Mouse (Mus musculus) CH12.LX (cell line): ENCODE data around the gene Opn4. TPM values are rescaled to one million over a fixed set of nuclear protein-coding genes. Genes with fewer than 3 reads are reported as not detected.

Source experiments
- DNase-seq: peaks from one replicate; pipeline ENCODE4 v3.0.0-alpha.2; 2013; ENCODE audit errors: extremely low read depth
- H3K27ac ChIP-seq: 2 replicates; pipeline ENCODE4 v1.5.1; 2012; ENCODE audit warnings: low read depth, mild to moderate bottlenecking, control low read depth, moderate library complexity; ENCODE audit not compliant: insufficient read depth
- H3K27me3 ChIP-seq: replicated peaks from 2 replicates; pipeline ENCODE3; 2012; ENCODE audit warnings: inconsistent platforms
- H3K36me3 ChIP-seq, 2 experiments: replicated peaks in 1 of 2; 2 replicates each; pipeline versions ENCODE3 to v1.6.1; 2012; ENCODE audit warnings: inconsistent platforms in 1 of 2, low read length in 1 of 2, mild to moderate bottlenecking in 1 of 2, mixed read lengths in 1 of 2, moderate library complexity in 1 of 2; ENCODE audit not compliant: control insufficient read depth in 1 of 2, insufficient read depth in 1 of 2
- H3K4me1 ChIP-seq, 2 experiments: 2 replicates each; pipeline ENCODE4 v1.6.1; 2012; ENCODE audit warnings: inconsistent platforms in 1 of 2, moderate library complexity in 1 of 2; ENCODE audit not compliant: insufficient read depth in 2 of 2, control insufficient read depth in 1 of 2
- H3K4me2 ChIP-seq: 2 replicates; pipeline ENCODE4 v1.6.1; 2012; ENCODE audit warnings: low read depth, mild to moderate bottlenecking, control low read depth; ENCODE audit not compliant: poor library complexity, insufficient read depth, severe bottlenecking
- H3K4me3 ChIP-seq, 3 experiments: fragments of 150-350 bp in 1 of 3; sonication (generic) in 1 of 3; replicated peaks in 1 of 3; 2 replicates each; pipeline versions ENCODE3 to v1.5.1; 2011 to 2012; ENCODE audit warnings: low read depth in 2 of 3, low read length in 2 of 3, mild to moderate bottlenecking in 2 of 3, moderate library complexity in 2 of 3, control low read depth in 1 of 3, improper control_type of control experiment in 1 of 3, inconsistent platforms in 1 of 3, mixed read lengths in 1 of 3; ENCODE audit not compliant: poor library complexity in 1 of 3
- H3K79me2 ChIP-seq: replicated peaks from 2 replicates; pipeline ENCODE4 v1.6.1; 2012; ENCODE audit warnings: mild to moderate bottlenecking, moderate library complexity; ENCODE audit not compliant: control insufficient read depth, poor library complexity, insufficient read depth, severe bottlenecking; ENCODE audit errors: extremely low read depth
- H3K9ac ChIP-seq: 2 replicates; pipeline ENCODE4 v1.6.1; 2012; ENCODE audit warnings: low read depth, mild to moderate bottlenecking, control low read depth, moderate library complexity; ENCODE audit not compliant: insufficient read depth
- H3K9me3 ChIP-seq: replicated peaks from 2 replicates; pipeline ENCODE3; 2012; ENCODE audit warnings: low read length, inconsistent platforms, mixed read lengths
- BHLHE40 ChIP-seq: IDR thresholded peaks from 2 replicates; pipeline ENCODE4 v1.6.1; 2011; ENCODE audit warnings: mild to moderate bottlenecking, low read depth, low read length, improper control_type of control experiment
- CHD2 ChIP-seq: IDR thresholded peaks from 2 replicates; pipeline ENCODE4 v1.6.1; 2011; ENCODE audit warnings: low read length, improper control_type of control experiment
- CTCF ChIP-seq, 2 experiments: IDR thresholded peaks in 1 of 2; conservative IDR thresholded peaks in 1 of 2; 2 replicates each; pipeline ENCODE4 v1.5.1; 2011 to 2012; ENCODE audit warnings: low read depth in 2 of 2, low read length in 2 of 2, improper control_type of control experiment in 1 of 2, inconsistent platforms in 1 of 2, mild to moderate bottlenecking in 1 of 2, moderate library complexity in 1 of 2
- E2F4 ChIP-seq: IDR thresholded peaks from 2 replicates; pipeline ENCODE4 v1.6.1; 2011; ENCODE audit warnings: low read depth, low read length, improper control_type of control experiment; ENCODE audit not compliant: insufficient replicate concordance
- ELF1 ChIP-seq: IDR thresholded peaks from 2 replicates; pipeline ENCODE4 v1.6.1; 2014; ENCODE audit warnings: low read depth, mild to moderate bottlenecking, inconsistent platforms, low read length, improper control_type of control experiment
- ETS1 ChIP-seq: conservative IDR thresholded peaks from 2 replicates; pipeline ENCODE4 v1.6.1; 2012; ENCODE audit warnings: low read depth, mild to moderate bottlenecking, inconsistent platforms, low read length, improper control_type of control experiment, moderate library complexity
- JUND ChIP-seq: conservative IDR thresholded peaks from 2 replicates; pipeline ENCODE4 v1.6.1; 2011; ENCODE audit warnings: low read depth, low read length, improper control_type of control experiment
- MAFK ChIP-seq: IDR thresholded peaks from 2 replicates; pipeline ENCODE4 v1.6.1; 2011; ENCODE audit warnings: low read length, improper control_type of control experiment; ENCODE audit not compliant: insufficient replicate concordance
- MAX ChIP-seq: IDR thresholded peaks from 2 replicates; pipeline ENCODE4 v1.6.1; 2011; ENCODE audit warnings: low read length, improper control_type of control experiment
- MAZ ChIP-seq: IDR thresholded peaks from 2 replicates; pipeline ENCODE4 v1.6.1; 2012; ENCODE audit warnings: low read depth, mild to moderate bottlenecking, inconsistent platforms, low read length, improper control_type of control experiment, moderate library complexity
- NELFE ChIP-seq: IDR thresholded peaks from 2 replicates; pipeline ENCODE4 v1.6.1; 2011; ENCODE audit warnings: low read depth, low read length, improper control_type of control experiment
- NRF1 ChIP-seq: IDR thresholded peaks from 2 replicates; pipeline ENCODE4 v1.6.1; 2014; ENCODE audit warnings: low read depth, mild to moderate bottlenecking, inconsistent platforms, low read length, improper control_type of control experiment, moderate library complexity
- PAX5 ChIP-seq: IDR thresholded peaks from 2 replicates; pipeline ENCODE4 v1.6.1; 2012; ENCODE audit warnings: low read length, inconsistent platforms, mixed read lengths
- POLR2AphosphoS2 ChIP-seq: IDR thresholded peaks from 2 replicates; pipeline ENCODE4 v1.6.1; 2011; ENCODE audit warnings: low read depth, low read length, improper control_type of control experiment
- RAD21 ChIP-seq: IDR thresholded peaks from 2 replicates; pipeline ENCODE4 v1.6.1; 2011; ENCODE audit warnings: low read depth, mild to moderate bottlenecking, low read length, improper control_type of control experiment, moderate library complexity
- RCOR1 ChIP-seq: conservative IDR thresholded peaks from 2 replicates; pipeline ENCODE4 v1.6.1; 2012; ENCODE audit warnings: low read depth, mild to moderate bottlenecking, inconsistent platforms, low read length, improper control_type of control experiment
- SIN3A ChIP-seq: IDR thresholded peaks from 2 replicates; pipeline ENCODE4 v1.6.1; 2012; ENCODE audit warnings: low read length, improper control_type of control experiment, inconsistent platforms
- SMC3 ChIP-seq: IDR thresholded peaks from 2 replicates; pipeline ENCODE4 v1.6.1; 2011; ENCODE audit warnings: low read depth, low read length, improper control_type of control experiment
- TBP ChIP-seq: conservative IDR thresholded peaks from 2 replicates; pipeline ENCODE4 v1.6.1; 2011; ENCODE audit warnings: low read depth, low read length, improper control_type of control experiment
- UBTF ChIP-seq: IDR thresholded peaks from 2 replicates; pipeline ENCODE4 v1.6.1; 2012; ENCODE audit warnings: low read depth, mild to moderate bottlenecking, inconsistent platforms, low read length, improper control_type of control experiment, moderate library complexity
- USF2 ChIP-seq: conservative IDR thresholded peaks from 2 replicates; pipeline ENCODE4 v1.6.1; 2011; ENCODE audit warnings: low read depth, low read length, improper control_type of control experiment
- ZC3H11A ChIP-seq: IDR thresholded peaks from 2 replicates; pipeline ENCODE4 v1.6.1; 2012; ENCODE audit warnings: low read depth, mild to moderate bottlenecking, inconsistent platforms, low read length, improper control_type of control experiment
- ZMIZ1 ChIP-seq: IDR thresholded peaks from 2 replicates; pipeline ENCODE4 v1.6.1; 2012; ENCODE audit warnings: low read depth, mild to moderate bottlenecking, inconsistent platforms, low read length, improper control_type of control experiment
- ZNF384 ChIP-seq: IDR thresholded peaks from 2 replicates; pipeline ENCODE4 v1.6.1; 2012; ENCODE audit warnings: low read depth, low read length, improper control_type of control experiment, inconsistent platforms
- dilution Hi-C: fragments of 300-500 bp; cut with MboI; formaldehyde crosslinking; loops from 2 replicates; pipeline ENCODE4 v1.14.3; 2020; ENCODE audit warnings: low sequenced_read_pairs; ENCODE audit not compliant: extremely low pct_unique_long_range_greater_than_20kb, extremely low pct_ligation_motif_present
- in situ Hi-C: fragments of 300-500 bp; cut with MboI; formaldehyde crosslinking; loops from 3 replicates; pipeline ENCODE4 v1.14.3; 2019; ENCODE audit warnings: low sequenced_read_pairs, low pct_ligation_motif_present, low pct_unique_long_range_greater_than_20kb, mixed read lengths
- polyA plus RNA-seq: library from polyadenylated mRNA; unstranded; fragments of >175 nt; gene quantifications from 2 replicates; pipeline ENCODE4 v1.2.1, GENCODE M21; 2012; ENCODE audit warnings: low read depth; ENCODE audit not compliant: insufficient read length
- total RNA-seq, 2 experiments: library from RNA; depleted of rRNA; stranded (reverse); fragments of 300-350 nt in 1 of 2; fragments of >200 nt in 1 of 2; gene quantifications; 2 replicates each; pipeline ENCODE4 v1.2.3; 2012 to 2014

The Opn4 gene
- total and polyA plus RNA-seq, 3 experiments: not detected

- dilution Hi-C loops: no loop called here
- Histone ChIP-seq H3K4me3 (no peak overlapping the region), H3K9ac (no peak overlapping the region), H3K27me3 (no peaks in the 10 kb centered on the region), H3K4me1 (peaks cover 2 to 3% of the 10 kb centered on the region in 2 experiments; a peak in 2 of 4 replicates), H3K36me3 (no peaks in the 10 kb centered on the region)
- no peak for TF ChIP-seq MAFK
- TF ChIP-seq SMC3: no peak
- no peak for TF ChIP-seq UBTF
- no peak for TF ChIP-seq ETS1
- TF ChIP-seq RCOR1: no peak
- no peak for TF ChIP-seq MAX
- TF ChIP-seq JUND: no peak
- TF ChIP-seq, all 38 proteins: peak for 0
- Histone ChIP-seq H3K9me3 (no peaks in the 10 kb centered on the region), H3K4me2 (no peak overlapping the region), H3K79me2 (no peaks in the 10 kb centered on the region), H3K27ac (no peak overlapping the region)
- in situ Hi-C loops: no loop called here
- no peak for DNase-seq
Measured at GRCm38 (mm10) chr14:34553470-34553869, 46.5 kb downstream of the Opn4 start.

DNA sequence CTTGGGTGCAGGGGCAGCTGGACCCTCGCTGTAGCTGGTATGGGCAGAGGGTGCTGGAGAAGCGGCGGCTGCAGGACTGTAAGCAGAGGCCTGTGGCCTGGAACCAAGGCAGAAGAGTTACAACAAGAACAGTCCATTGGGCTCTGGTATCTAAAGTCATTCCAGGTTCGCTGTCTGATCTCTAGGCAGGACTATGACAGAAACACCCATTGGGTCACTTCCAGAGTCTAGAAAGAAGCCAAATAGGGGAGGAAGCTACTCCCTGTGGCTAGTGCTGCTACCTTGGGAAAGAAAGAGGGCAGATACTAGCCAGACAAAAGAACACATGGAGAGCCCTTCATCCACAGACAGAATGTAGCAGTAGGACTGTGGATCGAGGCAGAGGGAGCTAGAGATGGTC is 47.7 kb downstream of the Opn4 start:
- dilution Hi-C loops (no loop called here), in situ Hi-C loops (no loop called here)
- Histone ChIP-seq H3K9me3 (no peaks in the 10 kb centered on the region), H3K4me2 (no peak overlapping the region), H3K27ac (no peak overlapping the region), H3K9ac (no peak overlapping the region), H3K27me3 (no peaks in the 10 kb centered on the region), H3K4me3 (no peak overlapping the region)
- TF ChIP-seq PAX5 (no peak), BHLHE40 (no peak), RAD21 (no peak), UBTF (no peak)
- TF ChIP-seq, all 38 proteins: peak for 0
- no peaks in the 10 kb centered on the region for H3K79me2 ChIP-seq
- DNase-seq: no peak
- H3K4me1 ChIP-seq: peaks cover 2 to 5% of the 10 kb centered on the region in 2 experiments; a peak in 2 of 4 replicates
- H3K36me3 ChIP-seq: no peaks in the 10 kb centered on the region

GRCm38 (mm10) chr14:34549004-34549671 is 50.8 kb downstream of the Opn4 start:
- DNase-seq: peak; percentile 79
- peak overlapping the region; percentile 92 for H3K4me2 ChIP-seq
- H3K9me3 ChIP-seq: no peaks in the 10 kb centered on the region
- H3K9ac ChIP-seq: peak overlapping the region; percentile 78
- H3K27me3 ChIP-seq: no peaks in the 10 kb centered on the region
- in situ Hi-C loops: loop anchor here (5.0 kb wide), 1 partner anchor 47 kb away; the partner anchor contains the start of gene Bmpr1a
- no peaks in the 10 kb centered on the region for H3K36me3 ChIP-seq
- dilution Hi-C loops: no loop called here
- H3K79me2 ChIP-seq: no peaks in the 10 kb centered on the region
- H3K4me3 ChIP-seq: peak overlapping the region; percentile 62 to 74 (median 64)
- H3K27ac ChIP-seq: no peak overlapping the region
- H3K4me1 ChIP-seq: peaks cover 2 to 5% of the 10 kb centered on the region in 2 experiments; a peak in 2 of 4 replicates
- TF ChIP-seq UBTF (peak; percentile 34; the same call in 1 of the 2 replicates), MAFK (no peak), E2F4 (no peak), TBP (no peak), USF2 (no peak), NELFE (peak; percentile 42), RAD21 (peak; percentile 88), NRF1 (peak; percentile 48), POLR2AphosphoS2 (no peak), ZNF384 (no peak), CHD2 (no peak), ZC3H11A (peak; percentile 80), RCOR1 (no peak), CTCF (conservative IDR thresholded peaks at IDR 0.05 in 1 of 2, IDR thresholded peaks at IDR 0.05 in 1 of 2; ENCODE audit: low read depth in 2 of 2, low read length in 2 of 2) (peak; percentile 43 to 96; a peak in 3 of 4 replicates), ZMIZ1 (no peak), SIN3A (peak; percentile 58; the same call in 1 of the 2 replicates), PAX5 (no peak), BHLHE40 (peak; percentile 65; the same call in 1 of the 2 replicates), MAZ (peak; percentile 70; the same call in 1 of the 2 replicates), ETS1 (0 out of 2 replicates have a peak, but pooled peaks have one; percentile 11), ELF1 (peak; percentile 38; the same call in 1 of the 2 replicates)
